Mouse (Mus musculus): ENCODE results near the gene Galt. TPM values are rescaled to one million over a fixed set of nuclear protein-coding genes. Genes with fewer than 3 reads are reported as not detected.
"Not testable (repeated sequence)": the region's sequence is repeated elsewhere in the genome, so short reads cannot be mapped to it uniquely, and the experiment has no call there.

Galt gene
- total RNA-seq, 2 experiments from 2014 or later, result 51.5 to 52.1 TPM

GRCm38 (mm10) chr4:41775840-41776239, 20.8 kb downstream of the Galt start:
- not testable (repeated sequence) for DNase-seq

GRCm38 (mm10) chr4:41781271-41781670, 26.2 kb downstream of the Galt start:
- DNase-seq, result not testable (repeated sequence)

DNA sequence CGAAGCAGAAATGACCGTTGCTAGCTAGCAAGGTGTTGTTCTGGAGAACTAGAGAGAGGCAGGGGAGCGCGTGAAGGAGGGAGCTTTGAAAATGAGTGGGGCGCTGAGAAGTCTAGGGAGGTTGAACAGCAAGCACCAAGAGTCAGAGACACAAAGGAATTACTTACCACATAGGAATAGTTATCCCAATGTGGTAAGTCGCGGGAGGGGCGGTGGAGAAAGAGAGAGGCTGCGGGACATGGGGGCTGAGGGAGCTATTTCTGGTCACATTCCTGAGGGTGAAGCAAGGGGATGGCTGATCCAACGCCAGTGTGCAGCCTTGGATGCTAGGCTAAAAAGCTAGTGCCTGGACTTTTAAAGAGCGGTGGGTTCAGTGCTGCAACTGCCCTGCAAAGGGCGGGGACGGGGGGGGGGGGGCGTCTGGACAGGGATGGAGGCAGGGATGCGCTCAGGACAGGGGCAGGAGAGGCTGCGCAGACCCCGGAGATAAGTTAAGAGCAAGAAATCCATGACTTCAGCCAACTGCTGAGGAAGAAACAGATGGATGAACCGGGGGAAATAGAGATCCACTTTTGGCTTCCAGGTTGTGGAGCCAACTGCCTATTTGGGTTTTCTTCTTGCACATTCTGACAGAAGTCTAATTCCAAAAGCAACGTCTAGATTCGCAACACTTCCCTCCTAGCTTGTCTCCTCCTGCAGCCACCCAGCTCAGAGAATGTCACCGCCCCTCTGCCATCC, 26.9 kb downstream of the Galt start:
- not testable (repeated sequence) for DNase-seq

DNA sequence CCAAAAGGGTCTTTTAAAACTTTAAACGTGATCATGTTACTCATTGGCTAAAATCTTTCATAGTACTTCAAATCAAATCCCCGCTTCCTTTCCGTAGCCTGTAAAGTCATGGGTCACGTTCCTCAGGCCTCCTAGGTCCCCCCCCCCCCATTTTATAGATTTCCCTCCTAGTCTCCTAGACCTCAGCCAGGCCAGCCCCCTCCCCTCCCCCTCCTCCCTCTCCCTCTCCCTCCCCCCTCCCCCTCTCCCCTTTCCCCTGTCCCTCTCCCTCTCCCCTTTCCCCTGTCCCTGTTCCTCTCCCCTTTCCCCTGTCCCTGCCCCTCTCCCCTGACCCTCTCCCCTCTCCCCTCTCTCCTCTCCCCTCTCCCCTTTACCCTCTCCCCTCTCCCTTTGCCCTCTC, 27.7 kb downstream of the Galt start:
- not testable (repeated sequence) for DNase-seq

DNA sequence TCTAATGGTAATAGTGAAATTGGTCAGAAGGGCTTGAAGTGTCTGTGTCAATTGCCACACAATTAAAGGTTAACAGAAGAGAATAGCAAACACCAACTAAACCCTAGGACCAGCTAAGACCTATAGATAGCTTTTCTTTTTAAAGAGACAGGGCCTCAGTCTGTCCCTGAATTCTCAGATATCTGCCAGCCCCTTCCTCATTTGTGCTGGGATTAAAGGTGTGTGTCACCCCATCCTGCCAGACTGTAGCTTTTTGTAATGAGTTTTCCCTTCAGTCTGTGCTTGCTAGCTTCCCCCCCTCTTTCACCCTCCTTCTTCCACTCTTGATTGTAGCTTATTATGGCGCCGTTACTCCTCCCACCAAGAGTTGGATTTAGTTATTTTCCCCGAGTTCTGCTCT, 28.2 kb downstream of the Galt start:
- DNase-seq, result not testable (repeated sequence)

Other genes starting within 250 kb of the Galt start
- gene 1110017D15Rik, start 237.9 kb upstream of the Galt start, total RNA-seq (2021), result 1 to 10 TPM; 3.1 to 6.5 TPM
- gene Fam219a, start 185.7 kb upstream of the Galt start, total RNA-seq (2021), result 100 to 1,000 TPM; 151 to 152 TPM
- gene Dnaic1, start 185.5 kb upstream of the Galt start, total RNA-seq (2021), result 10 to 100 TPM in 1 of 2 experiments, 1 to 10 TPM in 1; 8.2 to 10.1 TPM
- 10 to 100 TPM; 60.2 to 64.3 TPM for gene Enho, start 114.9 kb upstream of the Galt start, total RNA-seq (2021)
- 10 to 100 TPM; 90.8 to 97.6 TPM for gene Cntfr, start 58.1 kb upstream of the Galt start, total RNA-seq (2021)
- gene Il11ra1, start 55.2 kb upstream of the Galt start, total RNA-seq (2021), result 10 to 100 TPM; 37.0 to 38.0 TPM
- gene Rpp25l, start 41.7 kb upstream of the Galt start, total RNA-seq (2021), result 10 to 100 TPM; 30.0 to 33.1 TPM
- gene Dctn3, start 32.1 kb upstream of the Galt start, total RNA-seq (2021), result 100 to 1,000 TPM; 143 to 154 TPM
- not detected for gene Arid3c, start 24.1 kb upstream of the Galt start, total RNA-seq (2021)
- gene Sigmar1, start 929 bp downstream of the Galt start, total RNA-seq (2021), result 10 to 100 TPM; 38.6 to 41.1 TPM
- gene Ccl27a, start 19.0 kb downstream of the Galt start, total RNA-seq (2021), result 100 to 1,000 TPM; 137 to 138 TPM
- not detected for gene Gm21541, start 148.4 kb downstream of the Galt start, total RNA-seq (2021)
- 10 to 100 TPM; 17.4 to 20.9 TPM for gene Gm20878, start 186.3 kb downstream of the Galt start, total RNA-seq (2021)
- 1 to 10 TPM; 1.2 to 1.8 TPM for gene Fam205a4, start 210.8 kb downstream of the Galt start, total RNA-seq (2021)